Mouse (Mus musculus): ENCODE results near the gene Trat1. TPM values are rescaled to one million over a fixed set of nuclear protein-coding genes. Genes with fewer than 3 reads are reported as not detected.

The Trat1 gene
- polyA plus RNA-seq, 1 experiment: not detected

GRCm38 (mm10) chr16:48788704-48789185, 16.9 kb upstream of the Trat1 start:
- TF ChIP-seq CTCF (IDR thresholded peaks at IDR 0.05; ENCODE audit: borderline replicate concordance, insufficient read depth, low read length) (no peak), POLR2A (IDR thresholded peaks at IDR 0.05; ENCODE audit: low read depth, low read length) (no peak)
- H3K4me1 ChIP-seq (ENCODE audit: control insufficient read depth, insufficient read depth, low read length): no peaks in the 10 kb centered on the region
- no peak overlapping the region for H3K27ac ChIP-seq (ENCODE audit: insufficient read depth, low read length)
- no peak overlapping the region for H3K4me3 ChIP-seq (ENCODE audit: insufficient read depth, low read length)

- no peak for TF ChIP-seq POLR2A (IDR thresholded peaks at IDR 0.05; ENCODE audit: low read depth, low read length)
- no peak for TF ChIP-seq CTCF (IDR thresholded peaks at IDR 0.05; ENCODE audit: borderline replicate concordance, insufficient read depth, low read length)
- Histone ChIP-seq H3K4me3 (ENCODE audit: insufficient read depth, low read length) (no peak overlapping the region), H3K27ac (ENCODE audit: insufficient read depth, low read length) (no peak overlapping the region), H3K4me1 (ENCODE audit: control insufficient read depth, insufficient read depth, low read length) (no peaks in the 10 kb centered on the region)
Observed at GRCm38 (mm10) chr16:48786258-48786657, 14.4 kb upstream of the Trat1 start.

DNA sequence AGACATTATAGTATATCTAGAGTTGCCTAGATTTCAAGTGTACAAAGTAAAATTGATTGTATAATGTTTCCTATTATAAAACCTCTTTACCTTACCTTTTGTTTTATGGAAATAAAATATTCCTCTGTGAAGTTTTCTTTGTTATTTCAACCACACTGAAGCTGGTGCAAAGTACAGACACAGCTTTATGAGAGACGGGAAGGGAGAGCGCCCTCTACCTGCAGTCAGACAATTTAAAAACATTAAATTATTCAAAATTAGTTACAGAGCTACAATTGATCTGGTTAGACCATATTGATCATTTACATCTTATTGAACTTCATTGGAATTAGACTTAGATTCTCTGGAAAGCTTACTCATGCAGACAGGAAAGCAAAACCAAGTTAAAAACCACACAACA, 5.4 kb upstream of the Trat1 start:
- no peak overlapping the region for H3K27ac ChIP-seq (ENCODE audit: insufficient read depth, low read length)
- no peak for TF ChIP-seq CTCF (IDR thresholded peaks at IDR 0.05; ENCODE audit: borderline replicate concordance, insufficient read depth, low read length)
- no peak for TF ChIP-seq POLR2A (IDR thresholded peaks at IDR 0.05; ENCODE audit: low read depth, low read length)
- no peak overlapping the region for H3K4me3 ChIP-seq (ENCODE audit: insufficient read depth, low read length)

GRCm38 (mm10) chr16:48769183-48769582, 2.6 kb downstream of the Trat1 start:
- Histone ChIP-seq H3K4me3 (ENCODE audit: insufficient read depth, low read length) (no peak overlapping the region), H3K27ac (ENCODE audit: insufficient read depth, low read length) (no peak overlapping the region), H3K4me1 (ENCODE audit: control insufficient read depth, insufficient read depth, low read length) (no peaks in the 10 kb centered on the region; the same call in 1 of the 2 replicates)
- TF ChIP-seq CTCF (IDR thresholded peaks at IDR 0.05; ENCODE audit: borderline replicate concordance, insufficient read depth, low read length): no peak
- no peak for TF ChIP-seq POLR2A (IDR thresholded peaks at IDR 0.05; ENCODE audit: low read depth, low read length)

More for the DNA sequence above, 5.4 kb upstream of the Trat1 start:
- no peaks in the 10 kb centered on the region for H3K4me1 ChIP-seq (ENCODE audit: control insufficient read depth, insufficient read depth, low read length)

- TF ChIP-seq POLR2A (IDR thresholded peaks at IDR 0.05; ENCODE audit: low read depth, low read length) (no peak), CTCF (IDR thresholded peaks at IDR 0.05; ENCODE audit: borderline replicate concordance, insufficient read depth, low read length) (no peak)
- Histone ChIP-seq H3K4me1 (ENCODE audit: control insufficient read depth, insufficient read depth, low read length) (no peaks in the 10 kb centered on the region), H3K27ac (ENCODE audit: insufficient read depth, low read length) (no peak overlapping the region), H3K4me3 (ENCODE audit: insufficient read depth, low read length) (no peak overlapping the region)
Observed at GRCm38 (mm10) chr16:48760643-48761481, 11.0 kb downstream of the Trat1 start.

DNA sequence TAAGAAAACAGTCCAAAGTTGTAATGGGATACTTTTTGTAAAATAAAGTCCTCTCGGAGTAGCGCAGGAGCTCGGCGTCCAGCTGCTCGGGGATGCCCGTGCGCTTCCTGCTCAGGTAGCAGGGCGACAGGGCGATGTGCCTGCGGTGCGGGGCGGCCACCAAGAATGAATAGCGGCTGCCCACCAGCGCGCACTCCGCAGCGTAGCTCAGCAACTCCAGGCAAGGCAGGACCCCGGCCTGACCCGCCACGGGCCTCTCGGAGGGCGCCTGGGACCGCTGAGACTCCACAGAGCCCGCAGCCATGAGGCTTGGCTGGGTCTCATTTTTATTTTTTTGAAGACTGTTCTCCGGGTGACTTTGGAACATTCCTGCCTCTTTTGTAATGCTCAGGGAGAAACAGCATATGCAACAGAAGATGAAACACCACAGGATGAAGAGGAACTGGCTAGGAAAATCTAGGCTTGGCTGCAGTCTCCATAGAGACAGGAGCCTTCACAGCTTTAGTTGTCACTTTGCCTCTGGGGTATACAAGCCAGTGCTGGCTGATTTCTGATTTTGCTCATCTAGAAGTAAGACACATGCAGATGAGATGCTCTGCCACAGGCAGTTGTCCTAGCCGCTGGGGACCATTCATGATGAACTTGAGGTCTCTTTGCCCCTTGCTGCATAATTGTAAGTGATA, 21.5 kb downstream of the Trat1 start:
- H3K4me3 ChIP-seq (ENCODE audit: insufficient read depth, low read length): no peak overlapping the region
- TF ChIP-seq CTCF (IDR thresholded peaks at IDR 0.05; ENCODE audit: borderline replicate concordance, insufficient read depth, low read length) (no peak), POLR2A (IDR thresholded peaks at IDR 0.05; ENCODE audit: low read depth, low read length) (no peak)
- no peak overlapping the region for H3K27ac ChIP-seq (ENCODE audit: insufficient read depth, low read length)
- peaks cover 6% of the 10 kb centered on the region; the same call in 1 of the 2 replicates for H3K4me1 ChIP-seq (ENCODE audit: control insufficient read depth, insufficient read depth, low read length)

DNA sequence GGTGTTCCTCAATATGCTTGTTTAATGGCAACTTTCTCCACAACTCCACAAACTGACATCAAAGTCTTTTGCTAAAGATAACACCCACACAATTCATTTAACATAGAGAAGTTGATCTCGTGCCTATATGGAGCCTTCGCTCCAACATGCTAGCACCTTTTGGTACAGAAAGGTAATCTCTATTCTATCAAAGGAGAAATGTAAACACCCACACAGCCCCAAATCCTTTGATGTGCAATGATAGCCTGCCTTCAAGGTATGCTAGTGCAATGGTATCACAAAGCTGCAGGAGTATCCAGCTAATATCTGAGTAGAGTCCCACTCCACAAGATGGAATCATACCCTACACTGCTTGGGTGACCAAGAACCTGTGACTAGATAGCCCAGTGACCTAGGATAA, 26.4 kb downstream of the Trat1 start:
- Histone ChIP-seq H3K27ac (ENCODE audit: insufficient read depth, low read length) (peak overlapping the region; percentile 91), H3K4me1 (ENCODE audit: control insufficient read depth, insufficient read depth, low read length) (peaks cover 9% of the 10 kb centered on the region), H3K4me3 (ENCODE audit: insufficient read depth, low read length) (no peak overlapping the region)
- no peak for TF ChIP-seq POLR2A (IDR thresholded peaks at IDR 0.05; ENCODE audit: low read depth, low read length)
- no peak for TF ChIP-seq CTCF (IDR thresholded peaks at IDR 0.05; ENCODE audit: borderline replicate concordance, insufficient read depth, low read length)

- TF ChIP-seq POLR2A (IDR thresholded peaks at IDR 0.05; ENCODE audit: low read depth, low read length) (no peak), CTCF (IDR thresholded peaks at IDR 0.05; ENCODE audit: borderline replicate concordance, insufficient read depth, low read length) (no peak)
- Histone ChIP-seq H3K4me1 (ENCODE audit: control insufficient read depth, insufficient read depth, low read length) (peaks cover 9% of the 10 kb centered on the region), H3K27ac (ENCODE audit: insufficient read depth, low read length) (peak overlapping the region; percentile 91), H3K4me3 (ENCODE audit: insufficient read depth, low read length) (no peak overlapping the region)
Observed at GRCm38 (mm10) chr16:48745011-48745410, 26.8 kb downstream of the Trat1 start.

DNA sequence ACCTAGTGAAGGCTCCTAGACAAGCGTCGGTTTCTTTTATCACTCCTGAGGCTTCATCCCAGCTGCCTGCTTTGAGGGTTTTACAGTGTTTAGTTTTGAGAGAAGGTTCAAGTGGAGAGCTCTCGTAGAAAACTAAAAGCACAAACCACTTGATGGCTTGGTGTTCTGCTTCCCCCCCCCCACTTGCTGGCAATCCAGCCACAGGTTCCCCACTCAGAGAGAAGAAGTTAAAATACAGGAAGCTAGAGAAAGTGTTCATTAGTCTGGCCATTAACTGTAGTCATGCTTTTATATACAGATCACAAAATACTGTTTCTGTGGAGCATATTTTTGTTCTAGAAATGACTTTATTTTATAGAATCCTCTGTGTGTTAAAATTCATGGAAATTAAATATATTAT, 30.3 kb downstream of the Trat1 start:
- H3K4me3 ChIP-seq (ENCODE audit: insufficient read depth, low read length): no peak overlapping the region
- TF ChIP-seq POLR2A (IDR thresholded peaks at IDR 0.05; ENCODE audit: low read depth, low read length) (no peak), CTCF (IDR thresholded peaks at IDR 0.05; ENCODE audit: borderline replicate concordance, insufficient read depth, low read length) (no peak)
- H3K4me1 ChIP-seq (ENCODE audit: control insufficient read depth, insufficient read depth, low read length): peaks cover 15% of the 10 kb centered on the region
- peak overlapping the region; percentile 47; the same call in 1 of the 2 replicates for H3K27ac ChIP-seq (ENCODE audit: insufficient read depth, low read length)

- no peak overlapping the region for H3K4me3 ChIP-seq (ENCODE audit: insufficient read depth, low read length)
- TF ChIP-seq CTCF (IDR thresholded peaks at IDR 0.05; ENCODE audit: borderline replicate concordance, insufficient read depth, low read length) (no peak), POLR2A (IDR thresholded peaks at IDR 0.05; ENCODE audit: low read depth, low read length) (no peak)
Observed at GRCm38 (mm10) chr16:48739974-48740373, 31.8 kb downstream of the Trat1 start.

More at GRCm38 (mm10) chr16:48739974-48740373, 31.8 kb downstream of the Trat1 start:
- Histone ChIP-seq H3K4me1 (ENCODE audit: control insufficient read depth, insufficient read depth, low read length) (peaks cover 9% of the 10 kb centered on the region), H3K27ac (ENCODE audit: insufficient read depth, low read length) (peak overlapping the region; percentile 4; the same call in 1 of the 2 replicates)
